Mouse (Mus musculus): Measurements from ENCODE around the gene Txn2. TPM values are rescaled to one million over a fixed set of nuclear protein-coding genes. Genes with fewer than 3 reads are reported as not detected.
A peak's percentile ranks its signal among the peaks of the same experiment; 100 is the strongest.

Gene Txn2
- 225 and 235 TPM in 2 replicates for polyA plus RNA-seq (2015; fragmentation: Nextera tagmentation; extraction: Ambion mirVana)

DNA sequence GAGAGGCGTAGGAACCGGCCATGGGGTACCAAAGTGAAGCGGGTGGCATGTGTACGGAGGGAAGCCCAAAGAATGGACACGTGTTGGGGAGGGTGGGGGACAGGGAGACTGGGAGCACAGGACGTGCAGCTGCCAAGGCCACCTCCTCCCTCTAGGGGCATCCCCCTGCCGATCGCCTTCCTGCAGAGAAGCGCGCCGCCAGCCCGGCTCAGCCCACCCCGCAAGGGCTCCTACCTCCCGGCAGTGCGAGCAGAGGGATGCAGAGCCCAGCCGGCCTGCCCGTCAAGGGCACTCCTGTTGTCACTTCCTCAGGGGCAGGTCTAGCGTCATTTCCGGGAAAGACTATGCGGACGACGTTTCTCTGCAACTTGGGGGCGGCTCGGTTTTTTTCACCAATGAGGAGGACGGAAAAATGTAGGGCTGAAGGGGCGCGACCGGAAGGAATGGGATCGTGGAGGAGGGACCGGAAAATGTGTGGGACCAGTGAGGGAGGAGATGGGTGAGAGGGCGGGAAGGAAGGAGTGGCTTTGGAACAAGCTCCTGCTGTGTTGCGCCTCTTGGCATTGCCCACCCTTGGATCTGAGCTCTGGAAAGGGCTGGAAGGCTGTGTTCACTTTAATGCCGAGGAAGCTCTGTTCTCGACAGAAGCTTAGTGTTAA lies at the start of gene Txn2:
TSS of gene Txn2 (minus strand) at position 334 of the 659 bp plus-strand sequence.
- Histone ChIP-seq H3K4me1 (peaks cover 26% of the 10 kb centered on the region), H3K27ac (replicated peaks) (peak within 1 kb of the TSS; percentile 96), H3K9ac (peak within 1 kb of the TSS; percentile 68), H3K36me3 (peaks cover 31% of the 10 kb centered on the region), H3K9me3 (replicated peaks) (no peaks in the 10 kb centered on the region), H3K4me2 (replicated peaks) (peak within 1 kb of the TSS; percentile 76), H3K4me3 (replicated peaks) (peak within 1 kb of the TSS; percentile 94), H3K27me3 (no peaks in the 10 kb centered on the region)
- under 1% methylated on average over 34 of the region's 34 CpGs for WGBS
- ATAC-seq (ENCODE audit: insufficient number of reproducible peaks, low FRiP score, low TSS enrichment, low read depth): peak; percentile 97

GRCm38 (mm10) chr15:77977663-77978062 lies 48.9 kb upstream of the Txn2 start:
- Histone ChIP-seq H3K9ac (no peak overlapping the region), H3K36me3 (no peaks in the 10 kb centered on the region), H3K9me3 (replicated peaks) (no peaks in the 10 kb centered on the region), H3K27me3 (peaks cover 3% of the 10 kb centered on the region; the same call in 1 of the 2 replicates), H3K27ac (replicated peaks) (no peak overlapping the region), H3K4me2 (replicated peaks) (no peak overlapping the region), H3K4me1 (no peaks in the 10 kb centered on the region), H3K4me3 (replicated peaks) (no peak overlapping the region)
- ATAC-seq (ENCODE audit: insufficient number of reproducible peaks, low FRiP score, low TSS enrichment, low read depth): no peak
- WGBS: 46% methylated on average over 3 of the region's 3 CpGs

DNA sequence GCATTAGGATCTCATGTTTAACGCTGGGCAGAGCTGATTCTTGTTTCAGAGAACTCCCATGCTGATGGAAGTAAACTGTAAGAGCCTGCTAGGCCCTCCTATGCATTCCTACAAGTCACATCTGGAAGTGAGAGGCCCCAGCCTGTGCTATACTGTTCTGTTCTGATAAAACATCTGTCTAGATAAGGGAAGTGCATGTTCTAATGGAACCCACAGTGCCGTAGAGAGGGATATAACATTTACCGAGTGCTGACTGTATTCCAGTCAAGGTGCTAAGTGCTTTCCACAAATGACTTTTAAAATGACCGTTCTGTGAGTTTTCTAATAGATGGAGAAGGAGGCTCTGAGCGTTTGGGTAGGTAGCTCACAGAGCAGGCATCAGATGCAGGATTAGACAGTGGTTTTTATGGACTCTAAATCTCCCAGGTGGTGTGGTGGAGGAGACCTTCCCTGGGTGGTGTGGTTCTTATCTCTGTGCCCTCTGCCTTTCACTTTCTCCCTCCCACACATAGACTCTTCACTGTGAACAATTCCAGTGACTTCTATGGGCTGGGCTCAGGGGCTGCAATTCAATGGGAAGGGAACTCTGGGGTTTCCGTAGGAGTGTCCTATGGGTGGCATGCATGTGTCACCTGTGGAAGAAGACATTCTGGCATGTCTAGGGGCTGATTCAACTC lies 45.5 kb upstream of the Txn2 start:
- H3K27me3 ChIP-seq: no peaks in the 10 kb centered on the region
- ATAC-seq (ENCODE audit: insufficient number of reproducible peaks, low FRiP score, low TSS enrichment, low read depth): no peak
- no peaks in the 10 kb centered on the region for H3K36me3 ChIP-seq
- H3K4me3 ChIP-seq (replicated peaks): no peak overlapping the region
- no peaks in the 10 kb centered on the region for H3K9me3 ChIP-seq (replicated peaks)
- no peak overlapping the region for H3K27ac ChIP-seq (replicated peaks)
- H3K9ac ChIP-seq: no peak overlapping the region
- WGBS: 67% methylated on average over 6 of the region's 6 CpGs
- H3K4me1 ChIP-seq: peaks cover 6% of the 10 kb centered on the region
- no peak overlapping the region for H3K4me2 ChIP-seq (replicated peaks)

DNA sequence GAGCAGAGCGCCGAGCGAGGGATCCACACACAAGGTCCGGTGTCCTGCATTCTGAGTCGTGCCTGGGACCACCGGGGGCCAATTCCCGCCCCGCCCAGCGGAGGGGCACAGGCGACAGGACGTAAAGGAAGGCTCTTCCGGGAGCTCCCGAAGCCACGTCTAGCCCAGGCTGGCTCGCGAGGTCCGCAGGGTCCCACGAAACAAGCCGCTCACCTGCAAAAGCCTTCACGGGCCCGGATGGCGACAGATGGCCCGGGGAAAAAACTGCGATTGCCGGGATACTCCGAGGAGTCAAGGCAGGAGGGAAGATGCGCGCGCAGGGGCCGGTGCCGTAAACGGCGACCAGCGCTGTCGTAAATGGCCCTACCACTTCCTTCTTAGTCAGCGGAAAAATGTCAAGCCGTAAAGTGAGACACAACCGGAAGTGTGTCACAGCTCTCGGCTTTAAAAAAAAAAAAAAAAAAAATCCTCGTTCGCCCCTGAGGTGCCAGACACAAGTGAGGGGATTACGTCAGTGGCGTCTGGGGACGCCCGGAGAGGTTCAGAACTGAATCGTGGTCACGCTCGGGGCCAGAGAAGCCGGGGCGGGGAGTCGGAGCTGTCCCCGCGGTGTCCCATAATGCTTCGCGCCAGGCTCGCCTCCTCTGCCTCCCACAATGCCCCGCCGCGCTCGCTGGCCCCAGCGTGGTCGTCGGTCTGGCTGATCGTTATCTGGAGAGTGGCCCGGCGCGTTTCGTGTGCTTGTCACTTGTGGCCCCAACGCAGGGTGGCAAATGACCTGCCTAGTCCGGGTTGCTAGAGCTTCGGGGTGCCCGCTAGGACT lies 41.9 kb upstream of the Txn2 start, which contains the start of gene Eif3d:
TSS of gene Eif3d (minus strand) at position 344 of the 823 bp plus-strand sequence.
- H3K27ac ChIP-seq (replicated peaks): peak within 1 kb of the TSS; percentile 99
- WGBS: under 1% methylated on average over 72 of the region's 72 CpGs
- peak within 1 kb of the TSS; percentile 87 for H3K4me3 ChIP-seq (replicated peaks)
- peak within 1 kb of the TSS; percentile 77 for H3K4me2 ChIP-seq (replicated peaks)
- peaks cover 32% of the 10 kb centered on the region for H3K36me3 ChIP-seq
- peaks cover 13% of the 10 kb centered on the region for H3K4me1 ChIP-seq
- H3K9me3 ChIP-seq (replicated peaks): no peaks in the 10 kb centered on the region
- H3K27me3 ChIP-seq: no peaks in the 10 kb centered on the region
- ATAC-seq (ENCODE audit: insufficient number of reproducible peaks, low FRiP score, low TSS enrichment, low read depth): peak; percentile 84
- peak within 1 kb of the TSS; percentile 93 for H3K9ac ChIP-seq

DNA sequence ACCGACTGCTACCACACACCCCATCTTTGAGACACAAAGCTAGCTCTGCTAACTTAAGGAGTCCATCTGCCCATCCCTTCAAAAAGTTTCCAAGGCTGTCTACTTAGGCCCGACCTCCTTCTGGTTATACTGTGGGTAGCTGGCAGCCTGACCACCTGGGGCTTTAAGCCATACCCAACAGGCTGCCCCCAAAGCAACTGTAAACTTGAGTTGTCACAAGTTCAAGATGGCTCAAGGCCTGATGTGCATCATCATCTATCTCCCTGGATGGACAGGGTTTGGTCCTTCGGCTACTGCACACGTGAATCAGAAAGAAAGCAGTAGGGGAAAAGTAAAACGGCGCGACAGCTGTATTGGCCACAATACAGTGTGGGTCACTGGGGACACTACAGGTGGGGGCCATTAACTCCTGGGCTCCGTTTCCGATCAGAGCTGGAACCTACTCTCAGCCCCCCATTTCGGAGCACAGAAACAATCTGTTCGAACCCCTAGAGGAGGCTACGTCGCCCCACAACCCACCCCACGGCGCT lies 41.2 kb upstream of the Txn2 start:
- no peak for ATAC-seq (ENCODE audit: insufficient number of reproducible peaks, low FRiP score, low TSS enrichment, low read depth)
- Histone ChIP-seq H3K36me3 (peaks cover 38% of the 10 kb centered on the region), H3K9me3 (replicated peaks) (no peaks in the 10 kb centered on the region), H3K4me2 (replicated peaks) (peak overlapping the region; percentile 77), H3K4me3 (replicated peaks) (peak overlapping the region; percentile 87), H3K4me1 (peaks cover 13% of the 10 kb centered on the region), H3K27ac (replicated peaks) (peak overlapping the region; percentile 99), H3K9ac (peak overlapping the region; percentile 93), H3K27me3 (no peaks in the 10 kb centered on the region)
- WGBS: 2% methylated on average over 15 of the region's 15 CpGs

GRCm38 (mm10) chr15:77965117-77965528 lies 36.3 kb upstream of the Txn2 start:
- no peak overlapping the region for H3K9ac ChIP-seq
- peaks cover 87% of the 10 kb centered on the region for H3K36me3 ChIP-seq
- WGBS: 81% methylated on average over 9 of the region's 9 CpGs
- no peaks in the 10 kb centered on the region for H3K9me3 ChIP-seq (replicated peaks)
- H3K4me2 ChIP-seq (replicated peaks): no peak overlapping the region
- H3K27ac ChIP-seq (replicated peaks): no peak overlapping the region
- peaks cover 13% of the 10 kb centered on the region for H3K4me1 ChIP-seq
- H3K4me3 ChIP-seq (replicated peaks): no peak overlapping the region
- ATAC-seq (ENCODE audit: insufficient number of reproducible peaks, low FRiP score, low TSS enrichment, low read depth): no peak
- no peaks in the 10 kb centered on the region for H3K27me3 ChIP-seq

DNA sequence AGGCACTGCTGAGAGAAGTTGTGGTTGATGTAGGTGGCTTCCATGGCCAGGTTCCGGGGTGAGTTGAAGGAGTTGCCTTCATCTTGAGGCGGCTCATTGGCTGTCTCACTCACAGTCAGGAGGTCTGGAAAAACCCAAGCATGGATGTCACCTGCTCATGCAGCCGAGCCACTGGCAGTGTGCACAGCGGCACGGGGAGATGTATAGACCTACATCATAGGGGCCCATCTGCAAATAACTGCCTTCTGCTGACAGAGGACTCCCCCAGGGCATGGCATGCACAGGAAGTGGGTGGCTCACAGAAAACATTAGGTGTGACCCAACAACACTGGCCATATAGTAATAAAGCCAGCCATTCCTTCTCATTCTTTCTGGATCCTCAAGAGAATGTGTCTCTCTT lies 33.6 kb upstream of the Txn2 start:
- no peaks in the 10 kb centered on the region for H3K9me3 ChIP-seq (replicated peaks)
- H3K9ac ChIP-seq: no peak overlapping the region
- no peak overlapping the region for H3K4me3 ChIP-seq (replicated peaks)
- H3K27ac ChIP-seq (replicated peaks): no peak overlapping the region
- H3K4me1 ChIP-seq: peaks cover 4% of the 10 kb centered on the region
- no peak for ATAC-seq (ENCODE audit: insufficient number of reproducible peaks, low FRiP score, low TSS enrichment, low read depth)
- WGBS: 93% methylated on average over 5 of the region's 5 CpGs
- H3K36me3 ChIP-seq: peaks cover 90% of the 10 kb centered on the region
- no peaks in the 10 kb centered on the region for H3K27me3 ChIP-seq
- H3K4me2 ChIP-seq (replicated peaks): no peak overlapping the region

DNA sequence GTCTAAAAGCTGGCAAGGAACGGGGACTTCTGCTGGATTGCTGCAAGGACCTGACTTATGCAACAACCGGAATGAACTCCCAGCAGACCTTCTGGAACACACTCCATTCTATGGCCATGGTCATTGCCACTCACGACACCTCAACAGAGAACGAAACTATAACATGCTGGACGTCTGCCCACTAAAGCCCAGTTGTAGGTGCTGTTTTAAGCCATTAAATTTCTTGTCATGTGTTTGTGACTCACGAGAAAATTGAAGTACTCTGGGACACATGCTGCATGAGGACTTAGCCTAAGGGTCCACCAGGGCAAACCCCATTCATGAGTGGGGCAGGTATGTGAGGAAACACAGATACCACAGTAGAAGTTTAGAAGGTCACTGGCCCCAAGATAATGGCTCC lies 31.9 kb upstream of the Txn2 start:
- Histone ChIP-seq H3K4me2 (replicated peaks) (no peak overlapping the region), H3K36me3 (peaks cover 73% of the 10 kb centered on the region), H3K27me3 (peaks cover 4% of the 10 kb centered on the region), H3K9ac (no peak overlapping the region), H3K4me3 (replicated peaks) (no peak overlapping the region), H3K27ac (replicated peaks) (no peak overlapping the region), H3K9me3 (replicated peaks) (no peaks in the 10 kb centered on the region), H3K4me1 (peaks cover 21% of the 10 kb centered on the region)
- 91% methylated on average over 6 of the region's 6 CpGs for WGBS
- ATAC-seq (ENCODE audit: insufficient number of reproducible peaks, low FRiP score, low TSS enrichment, low read depth): no peak

- no peak overlapping the region for H3K4me3 ChIP-seq (replicated peaks)
- H3K9me3 ChIP-seq (replicated peaks): no peaks in the 10 kb centered on the region
- no peak overlapping the region for H3K27ac ChIP-seq (replicated peaks)
- H3K4me1 ChIP-seq: peaks cover 26% of the 10 kb centered on the region
- 57% methylated on average over 3 of the region's 3 CpGs for WGBS
- no peak overlapping the region for H3K4me2 ChIP-seq (replicated peaks)
- peaks cover 8% of the 10 kb centered on the region for H3K27me3 ChIP-seq
- no peak for ATAC-seq (ENCODE audit: insufficient number of reproducible peaks, low FRiP score, low TSS enrichment, low read depth)
- H3K9ac ChIP-seq: no peak overlapping the region
- peaks cover 47% of the 10 kb centered on the region for H3K36me3 ChIP-seq
Observed at GRCm38 (mm10) chr15:77958071-77958470, 29.3 kb upstream of the Txn2 start.

DNA sequence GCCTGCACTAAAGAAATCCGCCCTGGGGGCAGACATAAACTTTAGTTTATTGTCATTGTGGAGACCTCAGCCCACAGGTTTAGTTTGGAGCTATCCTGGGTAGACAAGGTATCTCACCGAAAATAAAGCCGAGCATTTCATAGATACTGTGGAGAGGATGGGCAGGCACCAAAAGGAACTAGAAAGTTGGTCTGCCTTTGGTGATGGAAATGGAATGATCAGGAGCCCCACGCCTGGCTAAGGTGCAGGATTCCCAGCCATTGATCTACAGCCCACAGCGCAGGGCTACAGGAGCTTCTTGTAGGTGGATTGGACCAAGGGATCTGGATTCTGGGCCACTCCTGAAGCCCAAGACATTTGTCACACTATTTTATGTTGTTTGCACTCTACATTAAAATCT lies 28.8 kb upstream of the Txn2 start:
- H3K4me3 ChIP-seq (replicated peaks): no peak overlapping the region
- no peak overlapping the region for H3K27ac ChIP-seq (replicated peaks)
- H3K27me3 ChIP-seq: peaks cover 8% of the 10 kb centered on the region
- ATAC-seq (ENCODE audit: insufficient number of reproducible peaks, low FRiP score, low TSS enrichment, low read depth): no peak
- H3K4me1 ChIP-seq: peaks cover 26% of the 10 kb centered on the region
- 38% methylated on average over 5 of the region's 5 CpGs for WGBS
- H3K9ac ChIP-seq: no peak overlapping the region
- H3K4me2 ChIP-seq (replicated peaks): no peak overlapping the region
- peaks cover 42% of the 10 kb centered on the region for H3K36me3 ChIP-seq
- H3K9me3 ChIP-seq (replicated peaks): no peaks in the 10 kb centered on the region

DNA sequence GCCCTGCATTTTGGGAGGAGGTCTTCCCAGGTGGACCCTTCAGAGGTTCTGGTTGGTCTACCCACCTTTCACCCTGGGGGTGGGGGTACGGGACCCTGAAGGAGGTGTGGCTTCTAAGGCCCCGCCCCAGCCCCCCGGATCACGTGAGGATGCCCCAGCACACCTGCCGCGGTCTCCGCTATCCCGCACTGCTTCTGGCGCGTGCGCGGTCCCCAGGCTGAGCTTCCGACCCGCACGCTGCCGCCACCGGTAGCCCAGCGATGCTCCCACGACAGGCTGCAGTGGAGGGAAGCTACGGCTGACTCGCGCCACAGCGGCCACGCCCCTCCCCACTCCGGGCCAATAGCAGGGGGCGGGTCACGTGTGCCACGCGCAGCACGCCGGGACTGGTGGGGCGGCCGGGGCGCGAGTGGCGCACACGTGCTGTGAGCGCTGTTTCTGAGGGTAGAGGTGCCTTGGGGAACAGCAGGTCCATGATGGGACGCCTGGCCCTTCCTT lies 27.6 kb upstream of the Txn2 start, which contains the start of gene Foxred2:
TSS of gene Foxred2 (minus strand) at position 319 of the 498 bp plus-strand sequence.
- no peaks in the 10 kb centered on the region for H3K9me3 ChIP-seq (replicated peaks)
- H3K4me3 ChIP-seq (replicated peaks): peak within 1 kb of the TSS; percentile 61
- H3K27me3 ChIP-seq: peaks cover 8% of the 10 kb centered on the region
- H3K27ac ChIP-seq (replicated peaks): no peak within 1 kb of the TSS
- H3K9ac ChIP-seq: peak within 1 kb of the TSS; percentile 37
- peak within 1 kb of the TSS; percentile 88 for H3K4me2 ChIP-seq (replicated peaks)
- H3K36me3 ChIP-seq: peaks cover 34% of the 10 kb centered on the region
- WGBS: under 1% methylated on average over 39 of the region's 39 CpGs
- H3K4me1 ChIP-seq: peaks cover 26% of the 10 kb centered on the region
- peak; percentile 88 for ATAC-seq (ENCODE audit: insufficient number of reproducible peaks, low FRiP score, low TSS enrichment, low read depth)

Data from embryonic facial prominence, embryonic 15.5 days (tissue).